Mouse (Mus musculus) lung, adult 2 months (tissue): ENCODE results near the gene Gcsam.

Source experiments
- CTCF ChIP-seq: fragments of 200-500 bp; IDR thresholded peaks from 2 replicates; pipeline ENCODE4 v1.5.1; 2011; ENCODE audit warnings: mild to moderate bottlenecking, low read length, control low read depth; ENCODE audit not compliant: insufficient read depth
- POLR2A ChIP-seq: fragments of 200-500 bp; IDR thresholded peaks from 2 replicates; pipeline ENCODE4 v1.6.1; 2011; ENCODE audit warnings: low read depth, mild to moderate bottlenecking, control low read depth, low read length, borderline replicate concordance; ENCODE audit errors: extremely low read depth

GRCm38 (mm10) chr16:45593656-45594055, 16.5 kb upstream of the Gcsam start:
- TF ChIP-seq CTCF (no peak), POLR2A (no peak)
